24 mouse cellular contexts compared by ENCODE assay signal in genomic region chr7:140067397-140067796, GRCm38 (mm10). TPM values are rescaled to one million over a fixed set of nuclear protein-coding genes. Genes with fewer than 3 reads are reported as not detected.
DNase-seq lines count a peak whose midpoint lies in the region; ATAC-seq and TF ChIP-seq lines count a peak whose summit lies in the region.
"Had no signal": no experiment of that assay in that cellular context is flagged by ENCODE, and none has a peak within 500 bp of the region (broad histone marks: within the 10 kb centered on the region; RNA-seq: fewer than 3 reads in every experiment).

No protein-coding gene starts in this region.

- peak; percentile 84 for ATAC-seq in liver, postnatal 0 days
- no peak for ATAC-seq in liver, embryonic 12.5 days
- ATAC-seq: activated CD4-positive, CD25-positive, alpha-beta regulatory T cell, adult 4 months; CD4-positive, CD25-positive, alpha-beta regulatory T cell, adult 4 months; Patski had no signal

- H3K36me3 ChIP-seq in liver, adult 2 months (ENCODE audit: control insufficient read depth, insufficient read depth, low read length) = no peaks in the 10 kb centered on the region
- H3K36me3 ChIP-seq in liver, postnatal 0 days (replicated peaks; ENCODE audit: insufficient read depth, low read length) = no peaks in the 10 kb centered on the region
- no peaks in the 10 kb centered on the region for H3K36me3 ChIP-seq in liver, embryonic 12.5 days
- H3K36me3 ChIP-seq: G1E had no signal

- H3K4me1 ChIP-seq in liver, adult 2 months (ENCODE audit: control insufficient read depth, insufficient read depth, low read length) = peaks cover 5% of the 10 kb centered on the region; the same call in 1 of the 2 replicates
- H3K4me1 ChIP-seq in liver, postnatal 0 days (ENCODE audit: insufficient read depth) = 0 out of 2 replicates have a peak, but pooled peaks cover 4% of the 10 kb centered on the region
- H3K4me1 ChIP-seq in liver, embryonic 12.5 days = no peaks in the 10 kb centered on the region

- no peaks in the 10 kb centered on the region for H3K79me2 ChIP-seq in liver, adult 2 months (ENCODE audit: control insufficient read depth, insufficient read depth, low read length)

- 18% methylated on average over 6 of the region's 6 CpGs for WGBS in liver, adult 2 months
- WGBS in liver, postnatal 0 days (ENCODE audit: insufficient replicate concordance) = 44% methylated on average over 6 of the region's 6 CpGs
- WGBS in liver, embryonic 12.5 days (ENCODE audit: insufficient replicate concordance) = 39% methylated on average over 6 of the region's 6 CpGs

- no peak for TF ChIP-seq CTCF in liver, adult 2 months (IDR thresholded peaks at IDR 0.05; ENCODE audit: low read depth, low read length)
- no peak for TF ChIP-seq CTCF in liver, postnatal 0 days (IDR thresholded peaks at IDR 0.05; ENCODE audit: low read depth)

- H3K27ac ChIP-seq in liver, adult 2 months (replicated peaks; ENCODE audit: insufficient read depth, low read depth, low read length) = peak overlapping the region; percentile 92
- peak overlapping the region; percentile 81 for H3K27ac ChIP-seq in liver, postnatal 0 days (ENCODE audit: low read depth)
- H3K27ac ChIP-seq in liver, embryonic 12.5 days = no peak overlapping the region

- H3K9ac ChIP-seq in liver, adult 2 months (ENCODE audit: low read depth, low read length) = no peak overlapping the region; the same call in 1 of the 2 replicates
- no peak overlapping the region for H3K9ac ChIP-seq in liver, postnatal 0 days (replicated peaks)
- no peak overlapping the region for H3K9ac ChIP-seq in liver, embryonic 12.5 days

- peak; percentile 95 for DNase-seq in liver, adult 2 months (ENCODE audit: extremely low read depth, low read depth, low spot score)
- DNase-seq in liver = no peak
- DNase-seq in liver, postnatal 0 days = peak; percentile 39
- DNase-seq: adrenal gland, adult 2 months; adrenal gland, adult 8-10 months; adrenal gland, postnatal 10 days; adrenal gland, postnatal 14 days; adrenal gland, postnatal 25 days; adrenal gland, postnatal 36 days; B cell, adult 2 months; cerebellum, adult 11 months; cerebellum, adult 11-12 months; cerebellum, adult 18-20 months had no signal

- H3K27me3 ChIP-seq in liver, adult 2 months (ENCODE audit: control insufficient read depth, insufficient read depth, low read length) = no peaks in the 10 kb centered on the region
- H3K27me3 ChIP-seq in liver, postnatal 0 days (ENCODE audit: insufficient read depth, low read length) = peaks cover 23% of the 10 kb centered on the region
- peaks cover 65% of the 10 kb centered on the region for H3K27me3 ChIP-seq in liver, embryonic 12.5 days (replicated peaks)

- no peak overlapping the region for H3K4me2 ChIP-seq in liver, postnatal 0 days (ENCODE audit: low read depth, low read length)
- no peak overlapping the region for H3K4me2 ChIP-seq in liver, embryonic 12.5 days

- no peak overlapping the region for H3K4me3 ChIP-seq in liver, adult 2 months (ENCODE audit: insufficient read depth, low read depth, low read length)
- H3K4me3 ChIP-seq in liver, postnatal 0 days (ENCODE audit: low read depth, low read length) = no peak overlapping the region
- no peak overlapping the region for H3K4me3 ChIP-seq in liver, embryonic 12.5 days

- peak; percentile 25; the same call in 1 of the 2 replicates for TF ChIP-seq EP300 in liver, postnatal 0 days (IDR thresholded peaks at IDR 0.05; ENCODE audit: low read depth)

- H3K9me3 ChIP-seq in liver, postnatal 0 days (ENCODE audit: low read length) = no peaks in the 10 kb centered on the region
- no peaks in the 10 kb centered on the region for H3K9me3 ChIP-seq in liver, embryonic 12.5 days (replicated peaks)
- H3K9me3 ChIP-seq: G1E had no signal

- TF ChIP-seq POLR2A in liver, adult 2 months (IDR thresholded peaks at IDR 0.05; ENCODE audit: extremely low read depth, insufficient read depth, low read length) = no peak

RNA-seq across cellular contexts. Expression of gene Caly, which starts 15.0 kb away (rescaled TPM):
- not detected in 2 replicates for total RNA-seq in liver, adult 2 months (2014; rRNA removed)
- 0.07 and 0.15 TPM in 2 replicates for polyA plus RNA-seq in liver, adult 2 months (2012; rRNA removed)
- polyA plus RNA-seq in liver, postnatal 0 days (2015; fragmentation: Nextera tagmentation; extraction: Ambion mirVana) = 0.29 and 0.47 TPM in 2 replicates
- 0.33 and 0.38 TPM in 2 replicates for polyA plus RNA-seq in liver, embryonic 12.5 days (2016; fragmentation: Nextera tagmentation; extraction: Ambion mirVana)
- total RNA-seq: CH12.LX, ES-E14, G1E, MEL had no signal
- polyA plus RNA-seq: activated CD4-positive, CD25-positive, alpha-beta regulatory T cell, adult 4 months; C2C12; CD4-positive, CD25-positive, alpha-beta regulatory T cell, adult 4 months; G1E; Patski had no signal

RNA-seq across cellular contexts. Expression of gene Msx3, which starts 18.5 kb away (rescaled TPM):
- not detected in 2 replicates for total RNA-seq in liver, adult 2 months (2014; rRNA removed)
- polyA plus RNA-seq in liver, adult 2 months (2012; rRNA removed) = not detected in 2 replicates
- polyA plus RNA-seq in liver, postnatal 0 days (2015; fragmentation: Nextera tagmentation; extraction: Ambion mirVana) = not detected in 2 replicates
- polyA plus RNA-seq in liver, embryonic 12.5 days (2016; fragmentation: Nextera tagmentation; extraction: Ambion mirVana) = not detected in 2 replicates
- total RNA-seq: adrenal gland, adult 18-20 months; adrenal gland, adult 2 months; adrenal gland, adult 8-10 months; adrenal gland, postnatal 10 days; adrenal gland, postnatal 14 days; adrenal gland, postnatal 25 days; adrenal gland, postnatal 36 days; adrenal gland, postnatal 4 days; CH12.LX; MEL had no signal
- polyA plus RNA-seq: activated CD4-positive, CD25-positive, alpha-beta regulatory T cell, adult 4 months; adrenal gland, adult 2 months; G1E; Patski had no signal

RNA-seq across cellular contexts. Expression of gene Prap1, which starts 25.8 kb away (rescaled TPM):
- total RNA-seq in liver, adult 2 months (2014; rRNA removed) = not detected in 2 replicates
- polyA plus RNA-seq in liver, adult 2 months (2012; rRNA removed) = not detected in 2 replicates
- not detected in 2 replicates for polyA plus RNA-seq in liver, postnatal 0 days (2015; fragmentation: Nextera tagmentation; extraction: Ambion mirVana)
- polyA plus RNA-seq in liver, embryonic 12.5 days (2016; fragmentation: Nextera tagmentation; extraction: Ambion mirVana) = not detected in 2 replicates
- total RNA-seq: adrenal gland, adult 18-20 months; adrenal gland, adult 2 months; adrenal gland, adult 8-10 months; adrenal gland, postnatal 10 days; adrenal gland, postnatal 14 days; adrenal gland, postnatal 25 days; adrenal gland, postnatal 36 days; adrenal gland, postnatal 4 days; CH12.LX; G1E; MEL had no signal
- polyA plus RNA-seq: activated CD4-positive, CD25-positive, alpha-beta regulatory T cell, adult 4 months; adrenal gland, adult 2 months; C2C12; CD4-positive, CD25-positive, alpha-beta regulatory T cell, adult 4 months; G1E; Patski had no signal

RNA-seq across cellular contexts. Expression of gene Tubgcp2, which starts 30.9 kb away (rescaled TPM):
- total RNA-seq in liver, adult 2 months (2014; rRNA removed) = 12.1 and 12.4 TPM in 2 replicates
- 9.4 and 11.8 TPM in 2 replicates for polyA plus RNA-seq in liver, adult 2 months (2012; rRNA removed)
- 14.2 and 16.0 TPM in 2 replicates for polyA plus RNA-seq in liver, postnatal 0 days (2015; fragmentation: Nextera tagmentation; extraction: Ambion mirVana)
- 36.6 and 38.3 TPM in 2 replicates for polyA plus RNA-seq in liver, embryonic 12.5 days (2016; fragmentation: Nextera tagmentation; extraction: Ambion mirVana)

RNA-seq across cellular contexts. Expression of gene Zfp511, which starts 31.2 kb away (rescaled TPM):
- 6.0 and 9.1 TPM in 2 replicates for total RNA-seq in liver, adult 2 months (2014; rRNA removed)
- 17.8 and 23.7 TPM in 2 replicates for polyA plus RNA-seq in liver, adult 2 months (2012; rRNA removed)
- polyA plus RNA-seq in liver, postnatal 0 days (2015; fragmentation: Nextera tagmentation; extraction: Ambion mirVana) = 10.5 and 10.7 TPM in 2 replicates
- polyA plus RNA-seq in liver, embryonic 12.5 days (2016; fragmentation: Nextera tagmentation; extraction: Ambion mirVana) = 28.7 and 29.6 TPM in 2 replicates
